Mouse (Mus musculus) kidney, postnatal 14 days (tissue): ENCODE results near the gene Spcs3.
"Not testable (repeated sequence)": the region's sequence is repeated elsewhere in the genome, so short reads cannot be mapped to it uniquely, and the experiment has no call there.

Experiments used
- DNase-seq: peaks from one replicate; pipeline ENCODE4 v3.0.0; 2022; ENCODE audit warnings: mixed read lengths

The Spcs3 gene

GRCm38 (mm10) chr8:54529382-54530296 lies at the start of gene Spcs3, which contains the start of gene Asb5:
Gene Spcs3, minus strand, starts transcription at chr8:54529998.
Gene Asb5, plus strand, starts transcription at chr8:54529580.
- peak; percentile 98 for DNase-seq

GRCm38 (mm10) chr8:54570618-54571609 lies 41.1 kb upstream of the Spcs3 start:
- DNase-seq, result no peak

GRCm38 (mm10) chr8:54567168-54567567 lies 37.4 kb upstream of the Spcs3 start:
- DNase-seq, result no peak

- no peak for DNase-seq
Measured at GRCm38 (mm10) chr8:54565603-54566260, 35.9 kb upstream of the Spcs3 start.

GRCm38 (mm10) chr8:54565181-54565580 lies 35.4 kb upstream of the Spcs3 start:
- no peak for DNase-seq

- DNase-seq, result no peak
Measured at GRCm38 (mm10) chr8:54562137-54562536, 32.3 kb upstream of the Spcs3 start.

- DNase-seq, result no peak
Measured at GRCm38 (mm10) chr8:54554921-54555320, 25.1 kb upstream of the Spcs3 start.

GRCm38 (mm10) chr8:54550026-54550574 lies 20.3 kb upstream of the Spcs3 start:
- no peak for DNase-seq

- DNase-seq, result no peak
Measured at GRCm38 (mm10) chr8:54548383-54548782, 18.6 kb upstream of the Spcs3 start.

- no peak for DNase-seq
Measured at GRCm38 (mm10) chr8:54541331-54541730, 11.5 kb upstream of the Spcs3 start.

GRCm38 (mm10) chr8:54537285-54537684 lies 7.5 kb upstream of the Spcs3 start:
- DNase-seq, result no peak

GRCm38 (mm10) chr8:54535172-54535571 lies 5.4 kb upstream of the Spcs3 start:
- peak; percentile 10 for DNase-seq

GRCm38 (mm10) chr8:54528571-54528970 lies 1.2 kb downstream of the Spcs3 start:
- no peak for DNase-seq

- no peak for DNase-seq
Measured at GRCm38 (mm10) chr8:54526700-54527099, 3.1 kb downstream of the Spcs3 start.

GRCm38 (mm10) chr8:54525606-54526005 lies 4.2 kb downstream of the Spcs3 start:
- no peak for DNase-seq

GRCm38 (mm10) chr8:54520516-54520915 lies 9.3 kb downstream of the Spcs3 start:
- DNase-seq, result no peak

- DNase-seq, result peak; percentile 80
Measured at GRCm38 (mm10) chr8:54518756-54519460, 10.9 kb downstream of the Spcs3 start.

- not testable (repeated sequence) for DNase-seq
Measured at GRCm38 (mm10) chr8:54512200-54512599, 17.6 kb downstream of the Spcs3 start.

GRCm38 (mm10) chr8:54511791-54512190 lies 18.0 kb downstream of the Spcs3 start:
- DNase-seq, result no peak

- DNase-seq, result peak; percentile 45
Measured at GRCm38 (mm10) chr8:54509221-54509721, 20.5 kb downstream of the Spcs3 start.

- no peak for DNase-seq
Measured at GRCm38 (mm10) chr8:54508814-54509213, 21.0 kb downstream of the Spcs3 start.

- DNase-seq, result no peak
Measured at GRCm38 (mm10) chr8:54508096-54508456, 21.7 kb downstream of the Spcs3 start.
